ENCODE assay signal across 16 mouse cellular contexts in genomic region chr3:8016945-8017344, GRCm38 (mm10).
A peak's percentile ranks its signal among the peaks of the same experiment; 100 is the strongest.
DNase-seq lines count a peak whose midpoint lies in the region; ATAC-seq lines count a peak whose summit lies in the region.
"Had no signal": no experiment of that assay in that cellular context is flagged by ENCODE, and none has a peak within 500 bp of the region (broad histone marks: within the 10 kb centered on the region; RNA-seq: fewer than 3 reads in every experiment).

No protein-coding gene starts in this region.

- H3K4me3 ChIP-seq in hindbrain, embryonic 10.5 days: no peak overlapping the region
- H3K4me3 ChIP-seq in midbrain, embryonic 12.5 days: no peak overlapping the region
- no peak overlapping the region for H3K4me3 ChIP-seq in neural tube, embryonic 15.5 days (replicated peaks)
- H3K4me3 ChIP-seq: liver, embryonic 15.5 days had no signal

- H3K27me3 ChIP-seq in hindbrain, embryonic 10.5 days (ENCODE audit: insufficient read depth, poor library complexity, severe bottlenecking): no peaks in the 10 kb centered on the region
- no peaks in the 10 kb centered on the region for H3K27me3 ChIP-seq in midbrain, embryonic 12.5 days
- no peaks in the 10 kb centered on the region for H3K27me3 ChIP-seq in neural tube, embryonic 15.5 days (replicated peaks)
- H3K27me3 ChIP-seq: liver, embryonic 15.5 days had no signal

- H3K27ac ChIP-seq in hindbrain, embryonic 10.5 days: peak overlapping the region; percentile 73
- peak overlapping the region; percentile 61 for H3K27ac ChIP-seq in midbrain, embryonic 12.5 days (replicated peaks)
- no peak overlapping the region for H3K27ac ChIP-seq in neural tube, embryonic 15.5 days (replicated peaks)
- H3K27ac ChIP-seq: liver, embryonic 15.5 days had no signal

- H3K9ac ChIP-seq in midbrain, embryonic 12.5 days (replicated peaks): no peak overlapping the region
- H3K9ac ChIP-seq in neural tube, embryonic 15.5 days (replicated peaks): no peak overlapping the region
- H3K9ac ChIP-seq: liver, embryonic 15.5 days had no signal

- H3K4me1 ChIP-seq in hindbrain, embryonic 10.5 days (replicated peaks): peaks cover 17% of the 10 kb centered on the region; the same call in 1 of the 2 replicates
- peaks cover 3% of the 10 kb centered on the region; the same call in 1 of the 2 replicates for H3K4me1 ChIP-seq in midbrain, embryonic 12.5 days
- H3K4me1 ChIP-seq in neural tube, embryonic 15.5 days: 0 out of 2 replicates have a peak, but pooled peaks cover 3% of the 10 kb centered on the region
- H3K4me1 ChIP-seq: liver, embryonic 15.5 days had no signal

- H3K9me3 ChIP-seq in hindbrain, embryonic 10.5 days: peaks cover 8% of the 10 kb centered on the region
- peaks cover 9% of the 10 kb centered on the region; the same call in 1 of the 2 replicates for H3K9me3 ChIP-seq in midbrain, embryonic 12.5 days
- H3K9me3 ChIP-seq in neural tube, embryonic 15.5 days (replicated peaks): no peaks in the 10 kb centered on the region; the same call in 1 of the 2 replicates
- H3K9me3 ChIP-seq: liver, embryonic 15.5 days had no signal

- no peaks in the 10 kb centered on the region for H3K36me3 ChIP-seq in hindbrain, embryonic 10.5 days
- H3K36me3 ChIP-seq in midbrain, embryonic 12.5 days: no peaks in the 10 kb centered on the region
- H3K36me3 ChIP-seq in neural tube, embryonic 15.5 days: no peaks in the 10 kb centered on the region
- H3K36me3 ChIP-seq: liver, embryonic 15.5 days had no signal

- no peak overlapping the region for H3K4me2 ChIP-seq in midbrain, embryonic 12.5 days (replicated peaks)
- no peak overlapping the region for H3K4me2 ChIP-seq in neural tube, embryonic 15.5 days
- H3K4me2 ChIP-seq: liver, embryonic 15.5 days had no signal

- peak; percentile 5 to 16 for DNase-seq in cerebellum, postnatal 14 days
- no peak for DNase-seq in cerebellum, adult 9-10 months
- peak; percentile 38 for DNase-seq in hindbrain, embryonic 10.5 days (ENCODE audit: low spot score)
- DNase-seq in liver: no peak
- no peak for DNase-seq in thymus, postnatal 0 days (ENCODE audit: low spot score)
- DNase-seq: cerebellum, adult 8-10 months; heart, adult 18-20 months; heart, postnatal 14 days; kidney, adult 11 months; left cerebral cortex, postnatal 4 days; lung, postnatal 4 days; right cerebral cortex, postnatal 25 days had no signal

- ATAC-seq in midbrain, embryonic 12.5 days (ENCODE audit: low FRiP score, low read depth): peak; percentile 89
- peak; percentile 66; the same call in 1 of the 2 replicates for ATAC-seq in neural tube, embryonic 15.5 days (ENCODE audit: low FRiP score)
- ATAC-seq in activated CD4-positive, CD25-positive, alpha-beta regulatory T cell, adult 4 months: no peak

Comparison
In these comparisons a context has a peak if more than half of its experiments do, and no peak if none do; other contexts are left out.
1. DNase-seq: peak in cerebellum, postnatal 14 days (2 of 2) and hindbrain, embryonic 10.5 days (single experiment); none in cerebellum, adult 9-10 months (single experiment), liver (single experiment) and thymus, postnatal 0 days (single experiment).